Mouse (Mus musculus) MEL (cell line): ENCODE measurements around the gene Uspl1. TPM values are rescaled to one million over a fixed set of nuclear protein-coding genes. Genes with fewer than 3 reads are reported as not detected.

Experiments used
- DNase-seq: peaks from one replicate; pipeline ENCODE4 v3.0.0; 2011; ENCODE audit warnings: low read depth, low spot score
- H3K27ac ChIP-seq: 2 replicates; pipeline ENCODE4 v1.5.1; 2012; ENCODE audit warnings: low read depth, mild to moderate bottlenecking, control low read depth, low read length, moderate library complexity; ENCODE audit not compliant: control insufficient read depth
- H3K27me3 ChIP-seq, 2 experiments: fragments of 150-350 bp in 1 of 2; sonication (generic) in 1 of 2; 2 replicates each; pipeline ENCODE4 v1.6.1; 2012; ENCODE audit warnings: low read length in 2 of 2, mild to moderate bottlenecking in 2 of 2, improper control_type of control experiment in 1 of 2, moderate library complexity in 1 of 2; ENCODE audit not compliant: insufficient read depth in 2 of 2, control insufficient read depth in 1 of 2
- H3K36me3 ChIP-seq, 2 experiments: 2 replicates each; pipeline ENCODE4 v1.6.1; 2012 to 2014; ENCODE audit warnings: low read length in 2 of 2, improper control_type of control experiment in 1 of 2, inconsistent platforms in 1 of 2, mild to moderate bottlenecking in 1 of 2; ENCODE audit not compliant: insufficient read depth in 2 of 2, control insufficient read depth in 1 of 2
- H3K4me1 ChIP-seq, 2 experiments: fragments of 150-350 bp in 1 of 2; sonication (generic) in 1 of 2; 2 replicates each; pipeline ENCODE4 v1.6.1; 2012; ENCODE audit warnings: low read length in 2 of 2, improper control_type of control experiment in 1 of 2, mild to moderate bottlenecking in 1 of 2; ENCODE audit not compliant: insufficient read depth in 2 of 2, control insufficient read depth in 1 of 2
- H3K4me3 ChIP-seq, 2 experiments: fragments of 150-350 bp in 1 of 2; sonication (generic) in 1 of 2; 2 replicates each; pipeline ENCODE4 v1.5.1; 2012; ENCODE audit warnings: low read depth in 2 of 2, low read length in 2 of 2, mild to moderate bottlenecking in 2 of 2, moderate library complexity in 2 of 2, control low read depth in 1 of 2, improper control_type of control experiment in 1 of 2; ENCODE audit not compliant: control insufficient read depth in 1 of 2, insufficient read depth in 1 of 2
- H3K79me2 ChIP-seq: 2 replicates; pipeline ENCODE4 v1.6.1; 2012; ENCODE audit warnings: mild to moderate bottlenecking, low read length, moderate library complexity; ENCODE audit not compliant: control insufficient read depth, poor library complexity, insufficient read depth
- H3K9ac ChIP-seq: 2 replicates; pipeline ENCODE4 v1.6.1; 2012; ENCODE audit warnings: low read depth, mild to moderate bottlenecking, control low read depth, low read length, moderate library complexity; ENCODE audit not compliant: control insufficient read depth, poor library complexity, severe bottlenecking
- H3K9me3 ChIP-seq: fragments of 150-350 bp; sonication (generic); replicated peaks from 2 replicates; pipeline ENCODE4 v1.6.1; 2012; ENCODE audit warnings: mild to moderate bottlenecking, low read length, improper control_type of control experiment, moderate library complexity; ENCODE audit not compliant: insufficient read depth
- BHLHE40 ChIP-seq: IDR thresholded peaks from 2 replicates; pipeline ENCODE4 v1.6.1; 2012; ENCODE audit warnings: low read depth, mild to moderate bottlenecking, inconsistent platforms, low read length, improper control_type of control experiment, borderline replicate concordance
- CHD1 ChIP-seq: IDR thresholded peaks from 2 replicates; pipeline ENCODE4 v1.6.1; 2012; ENCODE audit warnings: low read depth, mild to moderate bottlenecking, inconsistent platforms, low read length, improper control_type of control experiment
- CTCF ChIP-seq, 3 experiments: IDR thresholded peaks in 2 of 3; conservative IDR thresholded peaks in 1 of 3; 2 replicates each; pipeline ENCODE4 v1.5.1; 2011 to 2012; ENCODE audit warnings: low read length in 3 of 3, low read depth in 2 of 3, mild to moderate bottlenecking in 2 of 3, improper control_type of control experiment in 1 of 3, inconsistent platforms in 1 of 3, mixed read lengths in 1 of 3, moderate library complexity in 1 of 3; ENCODE audit not compliant: control insufficient read depth in 1 of 3, insufficient read depth in 1 of 3, poor library complexity in 1 of 3, severe bottlenecking in 1 of 3
- E2F4 ChIP-seq: IDR thresholded peaks from 2 replicates; pipeline ENCODE4 v1.6.1; 2011; ENCODE audit warnings: low read depth, low read length, improper control_type of control experiment, borderline replicate concordance
- ELF1 ChIP-seq: IDR thresholded peaks from 2 replicates; pipeline ENCODE4 v1.6.1; 2014; ENCODE audit warnings: low read depth, mild to moderate bottlenecking, inconsistent platforms, low read length, improper control_type of control experiment, moderate library complexity
- EP300 ChIP-seq, 2 experiments: IDR thresholded peaks; 2 replicates each; pipeline ENCODE4 v1.6.1; 2011; ENCODE audit warnings: improper control_type of control experiment in 2 of 2, low read length in 2 of 2, low read depth in 1 of 2, mild to moderate bottlenecking in 1 of 2
- ETS1 ChIP-seq: IDR thresholded peaks from 2 replicates; pipeline ENCODE4 v1.6.1; 2012; ENCODE audit warnings: low read depth, mild to moderate bottlenecking, inconsistent platforms, low read length, improper control_type of control experiment, moderate library complexity
- GABPA ChIP-seq: IDR thresholded peaks from 2 replicates; pipeline ENCODE4 v1.6.1; 2012; ENCODE audit warnings: low read depth, mild to moderate bottlenecking, inconsistent platforms, low read length, improper control_type of control experiment, moderate library complexity
- GATA1 ChIP-seq: IDR thresholded peaks from 2 replicates; pipeline ENCODE4 v1.6.1; 2011; ENCODE audit warnings: low read depth, low read length, improper control_type of control experiment
- KAT2A ChIP-seq: conservative IDR thresholded peaks from 2 replicates; pipeline ENCODE4 v1.6.1; 2012; ENCODE audit warnings: low read depth, low read length, improper control_type of control experiment, inconsistent platforms
- MAFK ChIP-seq: IDR thresholded peaks from 2 replicates; pipeline ENCODE4 v1.6.1; 2011; ENCODE audit warnings: low read depth, mild to moderate bottlenecking, low read length, improper control_type of control experiment, borderline replicate concordance
- MAX ChIP-seq: IDR thresholded peaks from 2 replicates; pipeline ENCODE4 v1.6.1; 2011; ENCODE audit warnings: low read length, improper control_type of control experiment
- MEF2A ChIP-seq: IDR thresholded peaks from 2 replicates; pipeline ENCODE4 v1.6.1; 2014; ENCODE audit warnings: low read depth, mild to moderate bottlenecking, inconsistent platforms, low read length, improper control_type of control experiment; ENCODE audit not compliant: poor library complexity, insufficient replicate concordance, severe bottlenecking; ENCODE audit errors: extremely low read depth
- MXI1 ChIP-seq: IDR thresholded peaks from 2 replicates; pipeline ENCODE4 v1.6.1; 2011; ENCODE audit warnings: mild to moderate bottlenecking, low read depth, low read length, improper control_type of control experiment
- NELFE ChIP-seq: IDR thresholded peaks from 2 replicates; pipeline ENCODE4 v1.6.1; 2011; ENCODE audit warnings: low read depth, low read length, improper control_type of control experiment
- NRF1 ChIP-seq: IDR thresholded peaks from 2 replicates; pipeline ENCODE4 v1.6.1; 2014; ENCODE audit warnings: low read depth, mild to moderate bottlenecking, inconsistent platforms, low read length, improper control_type of control experiment, moderate library complexity; ENCODE audit not compliant: poor library complexity, insufficient read depth, severe bottlenecking
- POLR2A ChIP-seq, 2 experiments: IDR thresholded peaks; 2 replicates each; pipeline ENCODE4 v1.6.1; 2011 to 2012; ENCODE audit warnings: low read length in 2 of 2, mild to moderate bottlenecking in 2 of 2, control low read depth in 1 of 2, improper control_type of control experiment in 1 of 2, low read depth in 1 of 2, moderate library complexity in 1 of 2; ENCODE audit not compliant: control insufficient read depth in 1 of 2, insufficient read depth in 1 of 2, poor library complexity in 1 of 2
- POLR2AphosphoS2 ChIP-seq: IDR thresholded peaks from 2 replicates; pipeline ENCODE4 v1.6.1; 2011; ENCODE audit warnings: low read length, improper control_type of control experiment
- RAD21 ChIP-seq: IDR thresholded peaks from 2 replicates; pipeline ENCODE4 v1.6.1; 2011; ENCODE audit warnings: mild to moderate bottlenecking, low read depth, low read length, improper control_type of control experiment
- RCOR1 ChIP-seq: IDR thresholded peaks from 2 replicates; pipeline ENCODE4 v1.6.1; 2012; ENCODE audit warnings: low read depth, mild to moderate bottlenecking, inconsistent platforms, low read length, improper control_type of control experiment
- SIN3A ChIP-seq: IDR thresholded peaks from 2 replicates; pipeline ENCODE4 v1.6.1; 2012; ENCODE audit warnings: low read length, improper control_type of control experiment, inconsistent platforms
- SMC3 ChIP-seq: IDR thresholded peaks from 2 replicates; pipeline ENCODE4 v1.6.1; 2011; ENCODE audit warnings: low read depth, low read length, improper control_type of control experiment
- TAL1 ChIP-seq: IDR thresholded peaks from 2 replicates; pipeline ENCODE4 v1.6.1; 2012; ENCODE audit warnings: mild to moderate bottlenecking, inconsistent platforms, low read length, moderate library complexity, mixed read lengths
- TBP ChIP-seq: IDR thresholded peaks from 2 replicates; pipeline ENCODE4 v1.8.0; 2011; ENCODE audit warnings: low read depth, low read length, improper control_type of control experiment
- TCF12 ChIP-seq: IDR thresholded peaks from 2 replicates; pipeline ENCODE4 v1.6.1; 2014; ENCODE audit warnings: low read depth, mild to moderate bottlenecking, inconsistent platforms, low read length, improper control_type of control experiment, moderate library complexity
- USF1 ChIP-seq: IDR thresholded peaks from 2 replicates; pipeline ENCODE4 v1.6.1; 2014; ENCODE audit warnings: low read depth, mild to moderate bottlenecking, inconsistent platforms, low read length, improper control_type of control experiment, moderate library complexity
- USF2 ChIP-seq, 2 experiments: IDR thresholded peaks; 2 replicates each; pipeline ENCODE4 v1.6.1; 2011 to 2012; ENCODE audit warnings: improper control_type of control experiment in 2 of 2, low read length in 2 of 2, borderline replicate concordance in 1 of 2, inconsistent platforms in 1 of 2, low read depth in 1 of 2, mild to moderate bottlenecking in 1 of 2; ENCODE audit not compliant: insufficient read depth in 1 of 2
- ZC3H11A ChIP-seq: IDR thresholded peaks from 2 replicates; pipeline ENCODE4 v1.6.1; 2012; ENCODE audit warnings: low read depth, mild to moderate bottlenecking, inconsistent platforms, low read length, improper control_type of control experiment
- ZMIZ1 ChIP-seq: IDR thresholded peaks from 2 replicates; pipeline ENCODE4 v1.6.1; 2012; ENCODE audit warnings: low read depth, mild to moderate bottlenecking, inconsistent platforms, low read length, improper control_type of control experiment, moderate library complexity
- polyA plus RNA-seq, 2 experiments: library from polyadenylated mRNA; stranded (reverse) in 1 of 2; unstranded in 1 of 2; fragments of >175 nt in 1 of 2; fragments of >200 nt in 1 of 2; gene quantifications; 2 replicates each; pipeline versions ENCODE4 v1.2.1 to v1.2.4; 2012; ENCODE audit warnings: low replicate concordance in 2 of 2, low read depth in 1 of 2; ENCODE audit not compliant: insufficient read length in 2 of 2, insufficient read depth in 1 of 2, missing spikeins in 1 of 2
- total RNA-seq: library from RNA; depleted of rRNA; stranded (reverse); fragments of 300-350 nt; gene quantifications from 2 replicates; pipeline ENCODE4 v1.2.3, GENCODE M21; 2012

Uspl1 gene
- total and polyA plus RNA-seq, 3 experiments, result 68.5 to 179 (median 94.4) TPM

DNA sequence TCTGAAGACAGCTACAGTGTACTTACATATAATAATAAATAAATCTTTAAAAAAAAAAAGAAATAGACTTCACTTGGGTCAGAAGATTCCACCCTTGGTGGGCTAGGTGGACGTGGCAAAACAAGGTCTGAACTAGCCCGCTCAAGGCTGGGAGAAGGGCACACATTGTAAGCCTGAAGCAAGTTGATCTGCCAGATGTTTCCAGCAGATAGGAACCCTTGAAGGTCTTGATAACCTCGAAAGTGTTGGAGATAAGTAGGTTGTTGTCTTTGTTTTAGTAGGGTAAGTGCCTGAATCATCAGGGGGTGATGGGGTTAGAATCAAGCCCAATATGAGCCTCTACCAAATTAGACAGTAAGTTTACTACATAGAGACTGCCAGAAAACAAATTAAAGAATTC, 35.3 kb downstream of the Uspl1 start:
- no peak for TF ChIP-seq USF1
- peak; percentile 75 to 87 for TF ChIP-seq EP300 (IDR thresholded peaks at IDR 0.05; ENCODE audit: low read depth in 1 of 2, low read length in 2 of 2)
- peak; percentile 97 for TF ChIP-seq TCF12
- peak; percentile 81 for TF ChIP-seq ETS1
- TF ChIP-seq SIN3A, result peak; percentile 57
- TF ChIP-seq POLR2A (IDR thresholded peaks at IDR 0.05; ENCODE audit: control insufficient read depth in 1 of 2, insufficient read depth in 1 of 2, low read depth in 1 of 2, low read length in 2 of 2, poor library complexity in 1 of 2), result no peak
- TF ChIP-seq GATA1, result peak; percentile 93
- 0 out of 2 replicates have a peak, but pooled peaks have one; percentile 13 for TF ChIP-seq BHLHE40
- TF ChIP-seq ZC3H11A, result no peak
- TF ChIP-seq TAL1, result peak; percentile 59
- TF ChIP-seq MXI1, result no peak; the same call in 1 of the 2 replicates
- no peak for TF ChIP-seq NRF1
- TF ChIP-seq RAD21, result no peak
- TF ChIP-seq USF2 (IDR thresholded peaks at IDR 0.05; ENCODE audit: borderline replicate concordance in 1 of 2, insufficient read depth in 1 of 2, low read depth in 1 of 2, low read length in 2 of 2), result no peak
- peak overlapping the region; percentile 31 for H3K27ac ChIP-seq
- H3K4me1 ChIP-seq, result peaks cover 22 to 39% of the 10 kb centered on the region in 2 experiments
- no peak overlapping the region for H3K4me3 ChIP-seq
- DNase-seq, result peak; percentile 62
- H3K36me3 ChIP-seq, result peaks cover 5 to 40% of the 10 kb centered on the region in 2 experiments
- H3K9ac ChIP-seq, result no peak overlapping the region
- H3K27me3 ChIP-seq, result no peaks in the 10 kb centered on the region
- H3K9me3 ChIP-seq, result no peaks in the 10 kb centered on the region
- H3K79me2 ChIP-seq, result no peaks in the 10 kb centered on the region

DNA sequence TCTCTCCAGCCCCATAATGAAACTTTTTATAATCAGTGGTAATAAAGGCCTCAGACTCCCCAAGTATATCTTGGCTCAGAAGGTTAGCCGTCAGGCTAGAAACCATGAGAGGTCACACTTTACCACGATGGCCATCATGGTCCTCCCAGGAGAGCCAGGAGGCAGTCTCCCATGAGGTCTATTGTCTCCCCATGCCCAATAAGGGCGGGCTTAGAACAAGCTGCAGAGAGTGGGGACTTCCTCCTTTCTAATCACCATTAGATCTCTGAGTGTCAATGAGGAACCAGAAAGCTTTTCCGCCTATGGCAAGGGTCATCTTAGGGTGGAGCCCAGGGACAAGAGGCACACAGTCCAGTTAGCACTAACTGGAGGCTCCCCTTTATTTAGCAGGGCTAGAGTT, 37.2 kb downstream of the Uspl1 start:
- peak overlapping the region; percentile 12 for H3K27ac ChIP-seq
- H3K36me3 ChIP-seq, result peaks cover 0 to 40% of the 10 kb centered on the region in 2 experiments; a peak in 3 of 4 replicates
- H3K4me3 ChIP-seq, result no peak overlapping the region
- peaks cover 22 to 39% of the 10 kb centered on the region in 2 experiments for H3K4me1 ChIP-seq
- no peaks in the 10 kb centered on the region for H3K79me2 ChIP-seq
- H3K9me3 ChIP-seq, result no peaks in the 10 kb centered on the region
- no peaks in the 10 kb centered on the region for H3K27me3 ChIP-seq
- H3K9ac ChIP-seq, result peak overlapping the region; percentile 10; the same call in 1 of the 2 replicates
- peak; percentile 82 for DNase-seq
- TF ChIP-seq MEF2A, result no peak
- no peak for TF ChIP-seq ZC3H11A
- no peak for TF ChIP-seq GABPA
- TF ChIP-seq MAX, result peak; percentile 80
- TF ChIP-seq GATA1, result peak; percentile 65
- no peak for TF ChIP-seq NELFE
- peak; percentile 66; the same call in 1 of the 2 replicates for TF ChIP-seq SIN3A
- peak; percentile 83 for TF ChIP-seq ELF1
- TF ChIP-seq POLR2A (IDR thresholded peaks at IDR 0.05; ENCODE audit: control insufficient read depth in 1 of 2, insufficient read depth in 1 of 2, low read depth in 1 of 2, low read length in 2 of 2, poor library complexity in 1 of 2), result no peak
- TF ChIP-seq USF1, result no peak
- no peak for TF ChIP-seq CTCF (IDR thresholded peaks at IDR 0.05 in 2 of 3, conservative IDR thresholded peaks at IDR 0.05 in 1 of 3; ENCODE audit: control insufficient read depth in 1 of 3, insufficient read depth in 1 of 3, low read depth in 2 of 3, low read length in 3 of 3, poor library complexity in 1 of 3, severe bottlenecking in 1 of 3)
- TF ChIP-seq EP300 (IDR thresholded peaks at IDR 0.05; ENCODE audit: low read depth in 1 of 2, low read length in 2 of 2), result peak; percentile 38 to 80; a peak in 3 of 4 replicates
- no peak; the same call in 1 of the 2 replicates for TF ChIP-seq SMC3
- TF ChIP-seq MAFK, result no peak
- TF ChIP-seq NRF1, result no peak
- no peak for TF ChIP-seq CHD1
- no peak for TF ChIP-seq POLR2AphosphoS2
- no peak for TF ChIP-seq KAT2A
- no peak for TF ChIP-seq ZMIZ1
- TF ChIP-seq USF2 (IDR thresholded peaks at IDR 0.05; ENCODE audit: borderline replicate concordance in 1 of 2, insufficient read depth in 1 of 2, low read depth in 1 of 2, low read length in 2 of 2), result no peak
- TF ChIP-seq TCF12, result 0 out of 2 replicates have a peak, but pooled peaks have one; percentile 26
- no peak for TF ChIP-seq RCOR1
- TF ChIP-seq TBP, result 0 out of 2 replicates have a peak, but pooled peaks have one; percentile 47
- 0 out of 2 replicates have a peak, but pooled peaks have one; percentile 33 for TF ChIP-seq E2F4
- no peak for TF ChIP-seq MXI1
